In the genomic region with DNA sequence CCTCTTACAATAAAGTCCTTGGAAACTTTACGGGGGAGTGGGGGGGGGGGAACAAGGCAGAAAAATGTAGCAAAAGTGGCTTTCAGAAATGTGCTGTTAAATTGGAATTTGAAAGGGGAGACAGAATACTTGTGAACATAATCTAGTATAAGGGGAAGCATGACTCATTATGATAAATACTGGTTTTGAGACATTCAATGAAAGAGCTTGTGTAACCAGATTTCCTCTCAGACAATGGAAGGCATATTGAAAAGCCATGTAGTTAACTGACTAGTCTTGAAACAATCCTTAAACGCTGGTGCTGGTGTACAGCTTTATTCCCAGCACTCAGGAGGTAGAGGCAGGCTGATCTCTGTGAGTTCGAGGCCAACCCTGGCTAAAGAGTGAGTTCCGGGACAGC, we compare ENCODE assay signal across 9 mouse cellular contexts.
"Had no signal": no experiment of that assay in that cellular context is flagged by ENCODE, and none has a peak within 500 bp of the region (broad histone marks: within the 10 kb centered on the region; RNA-seq: fewer than 3 reads in every experiment).

No protein-coding gene starts in this region.

- H3K27me3 ChIP-seq: kidney, embryonic 15.5 days; limb, embryonic 15.5 days; neural tube, embryonic 15.5 days had no signal

- H3K4me3 ChIP-seq: kidney, embryonic 15.5 days; left cerebral cortex, adult 2 months; limb, embryonic 15.5 days; myocyte; neural tube, embryonic 15.5 days had no signal

- H3K36me3 ChIP-seq: kidney, embryonic 15.5 days; limb, embryonic 15.5 days; liver, embryonic 12.5 days; neural tube, embryonic 15.5 days had no signal

- H3K9ac ChIP-seq: kidney, embryonic 15.5 days; limb, embryonic 15.5 days; liver, embryonic 12.5 days; lung, embryonic 14.5 days; neural tube, embryonic 15.5 days had no signal

- H3K9me3 ChIP-seq: kidney, embryonic 15.5 days; limb, embryonic 15.5 days; liver, embryonic 12.5 days; neural tube, embryonic 15.5 days had no signal

- H3K27ac ChIP-seq: kidney, embryonic 15.5 days; left cerebral cortex, adult 2 months; limb, embryonic 15.5 days; liver, embryonic 12.5 days; neural tube, embryonic 15.5 days had no signal

- DNase-seq: lung, embryonic 14.5 days; midbrain, embryonic 14.5 days; thymus, adult 2 months had no signal
